Mouse (Mus musculus) heart, embryonic 16.5 days (tissue): ENCODE results near the gene Kcnt2. TPM values are rescaled to one million over a fixed set of nuclear protein-coding genes. Genes with fewer than 3 reads are reported as not detected.

Experiments used
- ATAC-seq: fragments of 200-750 bp; cut with Nextera tagmentation; replicated peaks from 2 replicates; pipeline ENCODE4 v1.8.0; 2017; ENCODE audit warnings: moderate number of reproducible peaks; ENCODE audit not compliant: insufficient read depth, low FRiP score; ENCODE audit errors: extremely low read depth
- H3K27ac ChIP-seq: fragments of 300-500 bp; sonication (generic); 2 replicates; pipeline ENCODE4 v1.5.1; 2014; ENCODE audit warnings: mild to moderate bottlenecking, low read length, control low read depth, moderate library complexity
- H3K27me3 ChIP-seq: fragments of 300-500 bp; sonication (generic); 2 replicates; pipeline ENCODE4 v1.6.1; 2014; ENCODE audit warnings: low read length, mixed read lengths; ENCODE audit not compliant: control insufficient read depth, insufficient read depth
- H3K36me3 ChIP-seq: fragments of 300-500 bp; sonication (generic); 2 replicates; pipeline ENCODE4 v1.6.1; 2014; ENCODE audit not compliant: control insufficient read depth, insufficient read depth
- H3K4me1 ChIP-seq: fragments of 300-500 bp; sonication (generic); 2 replicates; pipeline ENCODE4 v1.6.1; 2014; ENCODE audit warnings: low read length, mixed read lengths; ENCODE audit not compliant: control insufficient read depth, insufficient read depth
- H3K4me2 ChIP-seq: fragments of 300-500 bp; sonication (generic); 2 replicates; pipeline ENCODE4 v1.6.1; 2014; ENCODE audit warnings: low read depth, mild to moderate bottlenecking, control low read depth, low read length
- H3K4me3 ChIP-seq: fragments of 300-500 bp; sonication (generic); 2 replicates; pipeline ENCODE4 v1.5.1; 2014; ENCODE audit warnings: mild to moderate bottlenecking, control low read depth, low read length
- H3K9ac ChIP-seq: fragments of 300-500 bp; sonication (generic); 2 replicates; pipeline ENCODE4 v1.6.1; 2014; ENCODE audit warnings: low read length, control low read depth
- H3K9me3 ChIP-seq: fragments of 300-500 bp; sonication (generic); replicated peaks from 2 replicates; pipeline ENCODE4 v1.6.1; 2016; ENCODE audit warnings: low read length; ENCODE audit not compliant: control insufficient read depth
- WGBS: fragments of 180-500 bp; shearing (Covaris S2); extraction: QIAGEN DNeasy Blood & Tissue Kit; methylation state at CpG from one replicate; pipeline ENCODE4 v1.1.7; 2014; 5-methylcytosine and 5-hydroxymethylcytosine counted together
- polyA plus RNA-seq: library from polyadenylated mRNA; unstranded; fragments of >200 nt; fragmentation: Nextera tagmentation; extraction: Ambion mirVana; gene quantifications from 2 replicates; pipeline ENCODE4 v1.2.1, GENCODE M21; 2015

Gene Kcnt2
- polyA plus RNA-seq, 1 experiment from 2014 or later = 0.81 TPM

GRCm38 (mm10) chr1:140273624-140274023 is 27.7 kb downstream of the Kcnt2 start:
- no peaks in the 10 kb centered on the region for H3K36me3 ChIP-seq
- no peaks in the 10 kb centered on the region for H3K27me3 ChIP-seq
- H3K27ac ChIP-seq = no peak overlapping the region
- H3K4me3 ChIP-seq = no peak overlapping the region
- no peak overlapping the region for H3K4me2 ChIP-seq
- H3K4me1 ChIP-seq = no peaks in the 10 kb centered on the region
- no peak for ATAC-seq
- 72% methylated on average over 3 of the region's 3 CpGs for WGBS
- no peaks in the 10 kb centered on the region for H3K9me3 ChIP-seq
- no peak overlapping the region for H3K9ac ChIP-seq

- H3K4me3 ChIP-seq = no peak overlapping the region
- H3K9ac ChIP-seq = no peak overlapping the region
- no peak overlapping the region for H3K27ac ChIP-seq
- H3K4me1 ChIP-seq = no peaks in the 10 kb centered on the region
- no peaks in the 10 kb centered on the region for H3K36me3 ChIP-seq
- H3K9me3 ChIP-seq = no peaks in the 10 kb centered on the region
- ATAC-seq = no peak
- H3K27me3 ChIP-seq = no peaks in the 10 kb centered on the region
- H3K4me2 ChIP-seq = no peak overlapping the region
Measured at GRCm38 (mm10) chr1:140275813-140276212, 29.9 kb downstream of the Kcnt2 start.

- H3K4me2 ChIP-seq = no peak overlapping the region
- H3K4me1 ChIP-seq = no peaks in the 10 kb centered on the region
- no peaks in the 10 kb centered on the region for H3K36me3 ChIP-seq
- H3K9ac ChIP-seq = no peak overlapping the region
- no peak overlapping the region for H3K4me3 ChIP-seq
- H3K9me3 ChIP-seq = no peaks in the 10 kb centered on the region
- no peak overlapping the region for H3K27ac ChIP-seq
- WGBS = 76% methylated on average over 3 of the region's 3 CpGs
- H3K27me3 ChIP-seq = no peaks in the 10 kb centered on the region
- ATAC-seq = no peak
Measured at GRCm38 (mm10) chr1:140293140-140293539, 47.2 kb downstream of the Kcnt2 start.

GRCm38 (mm10) chr1:140295482-140295881 is 49.5 kb downstream of the Kcnt2 start:
- no peaks in the 10 kb centered on the region for H3K36me3 ChIP-seq
- no peaks in the 10 kb centered on the region for H3K9me3 ChIP-seq
- no peak overlapping the region for H3K4me2 ChIP-seq
- H3K27me3 ChIP-seq = no peaks in the 10 kb centered on the region
- no peak overlapping the region for H3K27ac ChIP-seq
- no peak overlapping the region for H3K4me3 ChIP-seq
- no peak for ATAC-seq
- no peak overlapping the region for H3K9ac ChIP-seq
- H3K4me1 ChIP-seq = no peaks in the 10 kb centered on the region

DNA sequence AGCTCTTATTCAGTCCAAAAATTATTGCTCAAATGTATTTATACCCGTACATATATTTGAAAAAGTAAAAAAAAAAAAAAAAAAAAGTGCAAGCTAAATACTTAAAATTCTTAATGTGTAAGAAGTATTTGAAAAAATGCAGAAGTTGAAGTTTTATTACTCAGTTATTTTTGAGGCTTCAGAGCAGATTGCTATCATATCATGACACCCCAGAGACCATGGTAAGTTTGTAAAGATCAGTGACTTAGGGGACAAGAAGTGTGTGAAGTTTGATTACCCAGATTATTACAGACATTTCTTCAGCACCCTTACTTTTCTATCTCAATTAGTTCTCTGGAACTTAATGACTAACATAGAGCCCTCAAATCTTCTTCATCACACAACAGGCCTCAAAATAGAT is 58.3 kb downstream of the Kcnt2 start:
- Histone ChIP-seq H3K9ac (no peak overlapping the region), H3K4me2 (no peak overlapping the region), H3K27ac (no peak overlapping the region), H3K27me3 (no peaks in the 10 kb centered on the region), H3K36me3 (no peaks in the 10 kb centered on the region), H3K4me1 (no peaks in the 10 kb centered on the region), H3K9me3 (no peaks in the 10 kb centered on the region), H3K4me3 (no peak overlapping the region)
- no peak for ATAC-seq
- WGBS = 76% methylated on average over 1 of the region's 1 CpGs

GRCm38 (mm10) chr1:140305344-140305743 is 59.4 kb downstream of the Kcnt2 start:
- no peak overlapping the region for H3K27ac ChIP-seq
- no peaks in the 10 kb centered on the region for H3K4me1 ChIP-seq
- H3K4me2 ChIP-seq = no peak overlapping the region
- no peaks in the 10 kb centered on the region for H3K9me3 ChIP-seq
- no peak overlapping the region for H3K9ac ChIP-seq
- no peaks in the 10 kb centered on the region for H3K36me3 ChIP-seq
- ATAC-seq = no peak
- no peak overlapping the region for H3K4me3 ChIP-seq
- no peaks in the 10 kb centered on the region for H3K27me3 ChIP-seq

GRCm38 (mm10) chr1:140306339-140306738 is 60.4 kb downstream of the Kcnt2 start:
- Histone ChIP-seq H3K4me2 (no peak overlapping the region), H3K36me3 (no peaks in the 10 kb centered on the region), H3K27me3 (no peaks in the 10 kb centered on the region), H3K9ac (no peak overlapping the region), H3K4me1 (no peaks in the 10 kb centered on the region), H3K9me3 (no peaks in the 10 kb centered on the region), H3K4me3 (no peak overlapping the region), H3K27ac (no peak overlapping the region)
- 65% methylated on average over 2 of the region's 2 CpGs for WGBS
- no peak for ATAC-seq

DNA sequence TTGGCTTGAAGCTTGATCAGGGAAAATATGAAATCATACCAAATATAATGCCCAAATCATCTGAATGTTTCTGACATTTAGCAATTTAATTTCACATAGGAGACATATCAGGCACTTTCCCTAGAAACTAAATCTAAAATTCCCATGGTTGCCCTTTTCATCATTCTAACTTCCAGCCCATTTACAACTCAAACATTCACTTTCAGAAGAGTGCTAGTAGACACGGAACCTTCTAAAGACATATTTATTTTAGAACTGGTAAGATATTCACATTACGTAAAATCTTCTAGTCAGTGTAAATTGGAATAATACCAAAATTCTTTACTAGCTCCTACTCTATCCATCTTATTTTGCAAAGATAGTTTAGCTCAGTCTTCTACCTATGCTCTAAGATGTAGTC is 64.8 kb downstream of the Kcnt2 start:
- WGBS = 82% methylated on average over 2 of the region's 2 CpGs

DNA sequence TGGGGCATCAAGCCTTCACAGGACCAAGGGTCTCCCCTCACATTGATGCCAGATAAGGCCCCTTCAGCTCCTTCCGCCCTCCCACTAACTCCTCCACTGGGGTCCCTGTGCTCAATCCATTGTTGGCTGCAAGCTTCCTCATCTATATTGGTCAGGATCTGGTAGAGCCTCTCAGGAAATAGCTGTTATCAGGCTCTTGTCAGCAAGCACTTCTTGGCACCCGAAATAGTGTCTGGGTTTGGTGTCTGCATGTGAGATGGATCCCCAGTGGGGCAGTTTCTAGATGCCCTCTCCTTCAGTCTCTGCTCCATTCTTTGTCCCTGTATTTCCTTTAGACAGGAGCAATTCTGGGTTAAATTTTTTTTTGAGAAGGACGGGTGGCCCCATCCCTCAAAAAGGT is 79.1 kb downstream of the Kcnt2 start:
- Histone ChIP-seq H3K27ac (no peak overlapping the region), H3K36me3 (no peaks in the 10 kb centered on the region), H3K4me1 (peaks cover 2% of the 10 kb centered on the region; the same call in 1 of the 2 replicates), H3K4me3 (no peak overlapping the region), H3K9me3 (no peaks in the 10 kb centered on the region), H3K9ac (no peak overlapping the region), H3K27me3 (no peaks in the 10 kb centered on the region), H3K4me2 (no peak overlapping the region)
- no peak for ATAC-seq
- 46% methylated on average over 3 of the region's 3 CpGs for WGBS

More for the DNA sequence above, 64.8 kb downstream of the Kcnt2 start:
- Histone ChIP-seq H3K9me3 (no peaks in the 10 kb centered on the region), H3K9ac (no peak overlapping the region), H3K4me3 (no peak overlapping the region), H3K4me2 (no peak overlapping the region), H3K4me1 (no peaks in the 10 kb centered on the region), H3K27ac (no peak overlapping the region), H3K27me3 (no peaks in the 10 kb centered on the region), H3K36me3 (no peaks in the 10 kb centered on the region)
- ATAC-seq = no peak

GRCm38 (mm10) chr1:140326709-140327108 is 80.8 kb downstream of the Kcnt2 start:
- no peak overlapping the region for H3K4me2 ChIP-seq
- ATAC-seq = no peak
- no peak overlapping the region for H3K4me3 ChIP-seq
- peaks cover 2% of the 10 kb centered on the region; the same call in 1 of the 2 replicates for H3K4me1 ChIP-seq
- H3K9ac ChIP-seq = no peak overlapping the region
- no peak overlapping the region for H3K27ac ChIP-seq
- WGBS = 82% methylated on average over 3 of the region's 3 CpGs
- H3K9me3 ChIP-seq = no peaks in the 10 kb centered on the region
- no peaks in the 10 kb centered on the region for H3K36me3 ChIP-seq
- no peaks in the 10 kb centered on the region for H3K27me3 ChIP-seq
